Mouse (Mus musculus) cerebellum, postnatal 14 days (tissue): Measurements from ENCODE around the gene Mgat3.

Source experiments
- DNase-seq, 2 experiments: peaks; one replicate each; pipeline ENCODE4 v3.0.0; 2021; ENCODE audit warnings: mixed read lengths in 2 of 2

The Mgat3 gene

DNA sequence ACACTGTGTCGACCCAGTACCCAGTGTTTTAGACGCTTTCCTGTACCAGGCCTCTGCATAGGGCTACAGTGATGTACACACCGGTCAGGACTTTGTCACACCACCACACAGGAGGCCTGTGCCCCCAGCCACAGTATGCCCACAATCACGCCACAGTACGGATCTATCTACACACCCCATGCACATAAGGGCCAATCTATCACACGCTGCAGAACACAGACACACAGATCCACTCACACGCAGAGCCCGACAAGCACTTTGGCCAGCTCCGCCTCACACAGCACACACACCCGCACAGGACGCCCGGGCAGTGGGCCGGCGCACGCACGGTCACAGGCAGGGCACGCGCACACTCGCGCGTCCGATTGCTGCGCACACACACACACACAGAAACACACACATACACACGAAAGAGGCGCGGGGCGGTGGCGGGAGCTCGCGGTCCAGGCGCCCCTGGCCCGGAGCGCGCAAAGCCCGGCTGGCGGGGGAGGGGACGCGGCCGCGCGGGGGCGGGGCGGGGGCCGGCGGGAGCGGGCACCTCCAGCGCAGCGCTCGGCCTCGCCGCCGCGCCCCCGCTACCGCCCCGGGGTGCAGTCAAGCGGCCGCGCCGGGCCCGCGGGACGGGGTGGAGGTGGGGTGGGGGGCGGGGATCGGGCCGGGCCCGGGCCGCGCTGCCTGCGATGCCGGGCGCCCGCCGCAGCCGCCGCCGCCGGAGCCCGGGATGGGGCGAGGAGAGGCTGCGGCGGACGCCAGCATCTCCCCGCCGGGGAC, at the start of gene Mgat3:
TSS of gene Mgat3 (plus strand) at position 721 of the 771 bp plus-strand sequence.
- peak; percentile 81 to 82 for DNase-seq

DNA sequence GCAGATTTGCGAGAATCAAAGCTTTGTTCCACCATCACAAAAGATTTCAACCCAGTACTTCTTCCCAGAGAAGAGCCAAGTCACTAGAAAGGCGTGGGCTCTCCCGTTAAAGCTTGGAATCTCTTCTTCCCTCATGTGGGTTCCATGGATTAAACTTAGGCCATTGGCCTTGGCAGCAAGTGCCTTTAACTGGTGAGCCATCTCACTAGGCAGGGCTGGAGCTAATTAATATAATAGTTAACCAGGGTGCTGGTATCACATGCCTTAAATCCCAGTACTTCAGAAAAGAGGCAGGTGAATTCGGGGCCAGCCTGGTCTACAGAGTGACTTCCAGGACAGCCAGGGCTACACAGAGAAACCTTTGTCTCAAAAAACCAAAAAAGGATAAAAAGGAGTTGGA, 48.9 kb upstream of the Mgat3 start:
- no peak for DNase-seq

DNA sequence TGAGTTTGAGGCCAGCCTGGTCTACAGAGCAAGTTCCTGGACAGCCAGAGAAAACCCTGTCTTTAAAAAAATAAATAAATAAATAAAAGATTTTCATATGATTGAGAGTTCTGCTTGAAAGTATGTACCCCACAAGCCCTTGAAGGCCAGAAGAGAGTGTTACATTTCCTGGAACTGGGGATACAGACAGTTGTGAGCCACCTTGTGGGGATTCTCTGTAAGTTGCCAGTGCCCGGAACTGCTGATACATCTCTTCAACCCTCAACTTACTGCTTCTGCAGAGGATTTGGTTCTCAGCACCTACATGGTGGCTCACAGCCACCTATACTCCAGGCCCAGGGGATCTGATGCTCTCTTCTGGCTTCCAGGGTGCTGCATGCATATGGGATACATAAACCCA, 46.3 kb upstream of the Mgat3 start:
- peak in 1 of 2 experiments; percentile 18 for DNase-seq

DNA sequence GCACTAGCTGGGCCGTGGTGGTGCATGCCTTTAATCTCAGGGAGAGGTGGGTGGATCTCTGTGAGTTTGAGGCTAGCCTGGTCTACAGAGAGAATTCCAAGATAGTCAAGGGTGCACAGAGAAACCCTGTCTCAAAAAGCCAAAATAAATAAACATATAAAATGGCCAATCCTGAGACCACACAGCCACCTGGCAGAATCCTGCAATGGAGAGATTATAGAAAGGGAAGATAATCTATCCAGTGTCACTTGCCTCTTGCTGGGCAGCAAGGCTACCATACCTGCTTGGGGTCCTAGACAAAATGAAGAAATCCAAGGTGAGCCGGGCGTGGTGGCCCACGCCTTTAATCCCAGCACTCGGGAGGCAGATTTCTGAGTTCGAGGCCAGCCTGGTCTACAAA, 43.5 kb upstream of the Mgat3 start:
- DNase-seq, result no peak

DNA sequence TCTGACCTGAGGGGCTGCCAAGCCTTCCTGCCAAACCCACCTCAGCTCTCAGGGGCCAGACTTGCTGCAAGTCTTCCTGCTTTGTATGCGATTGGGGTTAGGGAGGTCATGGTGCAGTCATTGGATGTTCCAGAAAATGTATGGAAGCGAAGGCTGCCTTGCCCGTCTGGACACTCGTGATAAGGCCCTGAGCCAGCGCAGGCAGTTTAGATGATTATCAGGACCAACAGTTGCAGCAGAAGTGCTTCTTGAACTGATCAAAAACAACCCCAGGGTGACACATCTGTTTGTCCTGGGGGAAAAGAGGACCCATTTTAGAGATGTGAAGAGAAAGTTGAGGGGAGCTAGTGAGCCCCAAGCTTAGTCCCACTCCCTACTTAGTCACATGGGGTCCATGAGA, 42.8 kb upstream of the Mgat3 start:
- DNase-seq, result peak in 1 of 2 experiments; percentile 27

DNA sequence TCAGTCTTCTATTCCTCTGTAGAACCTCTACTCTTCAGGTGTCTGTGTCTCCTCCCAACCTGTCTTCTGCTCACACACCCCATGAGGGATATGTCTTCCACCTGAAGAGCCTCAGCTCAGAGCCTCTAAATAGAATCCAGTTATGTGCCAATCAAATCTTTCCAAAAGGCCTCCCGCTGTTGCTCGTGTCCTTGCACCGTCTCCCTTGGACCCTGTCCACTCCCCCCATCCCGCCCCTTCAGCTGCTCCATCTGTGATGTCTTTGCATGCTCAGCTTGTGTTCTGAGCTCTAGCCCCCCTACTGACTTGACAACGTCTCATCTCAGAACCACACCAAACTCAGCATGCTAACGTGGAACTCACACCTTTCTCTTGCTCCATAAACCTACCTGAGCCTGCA, 42.1 kb upstream of the Mgat3 start:
- DNase-seq, result peak; percentile 86 to 87

DNA sequence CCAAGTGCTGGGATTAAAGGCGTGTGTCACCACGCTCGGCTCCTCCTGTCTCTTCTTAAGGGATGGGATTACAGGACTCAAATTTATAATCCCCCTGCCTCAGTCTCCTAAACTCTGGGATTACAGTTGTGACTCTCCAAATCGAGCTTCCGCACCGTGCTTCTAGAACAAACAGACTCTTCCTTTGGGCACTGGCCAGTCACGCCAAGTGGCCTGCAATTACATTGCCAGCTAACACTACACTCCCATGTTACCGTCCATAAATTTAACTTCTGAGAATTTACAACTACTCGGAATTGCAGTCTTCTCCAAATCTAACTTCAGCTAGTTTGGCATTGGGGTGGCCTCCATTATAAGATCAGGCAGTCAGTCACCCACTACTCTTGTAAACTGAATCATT, 41.1 kb upstream of the Mgat3 start:
- DNase-seq, result peak; percentile 55 to 64

DNA sequence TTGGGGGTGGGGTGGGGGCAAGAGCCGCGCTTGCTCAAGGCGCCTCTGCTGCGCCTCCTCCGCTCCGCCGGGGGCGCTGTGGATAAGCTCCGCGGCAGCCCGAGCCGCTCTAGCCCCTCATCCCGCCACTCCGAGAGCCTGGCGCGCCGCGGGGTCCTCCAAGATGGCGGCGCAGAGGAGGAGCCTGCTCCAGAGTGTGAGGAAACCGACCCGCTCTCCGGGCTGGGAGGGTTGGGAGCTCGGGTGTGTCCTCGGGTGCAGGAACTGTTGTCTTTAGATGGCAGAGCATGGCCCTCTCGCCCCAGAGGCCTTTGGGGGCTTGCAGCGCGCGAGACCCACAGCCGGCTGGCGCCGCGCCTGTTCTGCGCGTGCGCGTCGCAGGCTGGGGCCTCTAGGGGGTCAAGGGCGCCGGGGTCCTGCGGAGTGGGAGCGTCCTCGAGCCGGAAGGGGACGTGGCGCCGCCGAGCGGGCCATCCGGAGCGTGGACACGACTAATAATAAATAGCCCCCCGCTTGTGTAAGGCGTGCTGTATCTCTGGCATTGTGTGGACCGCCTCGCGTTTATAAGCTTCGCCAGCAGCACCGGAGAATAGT, 40.4 kb upstream of the Mgat3 start, which contains the start of gene Tab1:
TSS of gene Tab1 (plus strand) at position 135 of the 594 bp plus-strand sequence.
- DNase-seq, result peak; percentile 95 to 96

DNA sequence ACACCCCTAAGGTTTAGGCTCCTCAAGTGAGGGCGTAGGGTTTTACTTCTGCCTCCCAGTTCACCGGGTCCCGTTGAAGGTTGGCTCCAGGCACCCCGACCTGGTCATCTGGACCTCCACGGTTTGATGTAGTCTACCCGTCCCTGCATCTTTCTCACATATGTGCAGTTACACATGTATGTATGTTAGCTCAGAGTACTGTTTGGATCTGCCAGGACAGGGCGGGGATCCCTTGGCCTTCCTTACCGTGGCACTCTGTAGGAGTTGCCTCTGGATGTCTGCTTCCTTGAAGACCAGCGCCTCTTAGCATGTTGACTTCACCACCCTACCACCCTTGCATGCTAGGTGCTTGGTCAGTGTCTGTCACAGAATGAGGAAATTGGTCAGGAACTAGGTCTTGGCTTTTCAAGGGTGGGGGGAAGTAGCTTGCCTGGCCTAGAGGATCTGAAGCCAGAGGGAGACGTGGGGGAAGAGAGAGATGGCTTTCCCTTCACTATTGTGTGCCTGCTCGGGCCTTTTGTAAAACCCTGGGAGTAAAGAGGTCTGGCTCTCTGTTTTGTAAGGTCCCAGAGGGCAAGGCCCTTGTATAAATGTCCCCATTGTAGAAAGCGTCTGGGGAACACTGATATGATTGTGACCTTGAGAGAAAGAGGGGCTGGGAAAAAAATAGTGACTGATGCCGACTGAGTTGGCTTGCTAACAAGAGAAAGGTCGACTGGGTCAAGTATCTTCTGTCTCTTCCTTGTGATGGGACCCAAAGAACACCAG, 39.7 kb upstream of the Mgat3 start:
- DNase-seq, result peak; percentile 44 to 46

DNA sequence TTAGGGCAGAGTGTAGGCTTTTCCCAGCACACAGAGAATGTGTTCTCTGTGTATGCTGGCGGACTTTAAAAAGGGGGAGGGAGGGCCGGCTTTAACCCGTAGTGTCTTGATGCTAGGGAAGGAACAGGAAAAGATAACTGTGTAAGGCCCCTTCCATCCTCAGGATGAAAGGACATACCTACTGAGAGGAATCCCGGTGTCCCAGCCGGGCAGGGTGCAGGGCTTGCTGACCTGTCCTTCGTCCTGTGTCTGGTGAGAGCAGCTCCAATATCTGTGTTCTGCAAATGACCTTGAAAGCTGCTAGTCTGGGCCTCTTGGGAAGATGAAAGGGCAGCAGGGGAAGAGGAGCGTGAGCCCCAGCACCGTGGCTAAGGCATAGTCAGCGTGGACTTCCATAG, 39.1 kb upstream of the Mgat3 start:
- DNase-seq, result no peak

DNA sequence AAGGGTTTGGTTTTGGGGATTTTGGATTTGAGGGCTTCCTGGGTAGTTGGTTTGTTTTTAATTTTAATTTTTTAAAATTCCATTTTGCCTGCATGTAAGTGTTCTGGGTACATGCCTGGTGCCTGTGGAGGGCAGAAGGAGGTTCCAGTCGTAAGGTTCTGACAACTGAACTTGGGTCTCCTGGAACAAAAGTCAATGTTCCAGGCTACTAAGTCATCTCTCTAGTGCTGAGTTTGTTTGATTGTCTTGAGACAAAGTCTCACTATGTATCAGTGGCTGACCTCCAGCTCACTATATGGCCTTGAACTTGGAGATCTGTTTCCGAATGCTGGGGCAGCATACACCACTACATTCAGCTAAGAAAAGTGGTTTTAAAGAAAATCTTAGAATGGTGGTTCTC, 38.0 kb upstream of the Mgat3 start:
- DNase-seq, result no peak

DNA sequence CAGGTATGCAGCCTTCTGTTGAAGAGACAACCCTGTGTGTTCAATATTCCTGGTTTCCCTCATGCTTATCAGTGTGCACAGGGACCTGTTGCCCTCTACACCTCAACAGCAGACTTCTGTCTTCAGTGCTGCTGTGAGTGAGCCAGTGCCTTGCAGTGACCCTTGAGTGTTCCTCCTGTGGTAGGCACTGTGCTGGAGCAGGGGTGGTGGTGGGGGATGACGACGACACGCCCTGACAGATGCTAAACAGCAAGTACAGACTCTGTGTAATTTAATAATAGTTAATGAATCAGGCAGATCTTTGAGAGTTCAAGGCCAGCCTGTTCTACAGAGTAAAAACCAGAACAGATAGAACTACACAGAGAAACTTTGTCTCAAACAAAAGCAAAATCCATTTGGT, 36.9 kb upstream of the Mgat3 start:
- DNase-seq, result no peak

DNA sequence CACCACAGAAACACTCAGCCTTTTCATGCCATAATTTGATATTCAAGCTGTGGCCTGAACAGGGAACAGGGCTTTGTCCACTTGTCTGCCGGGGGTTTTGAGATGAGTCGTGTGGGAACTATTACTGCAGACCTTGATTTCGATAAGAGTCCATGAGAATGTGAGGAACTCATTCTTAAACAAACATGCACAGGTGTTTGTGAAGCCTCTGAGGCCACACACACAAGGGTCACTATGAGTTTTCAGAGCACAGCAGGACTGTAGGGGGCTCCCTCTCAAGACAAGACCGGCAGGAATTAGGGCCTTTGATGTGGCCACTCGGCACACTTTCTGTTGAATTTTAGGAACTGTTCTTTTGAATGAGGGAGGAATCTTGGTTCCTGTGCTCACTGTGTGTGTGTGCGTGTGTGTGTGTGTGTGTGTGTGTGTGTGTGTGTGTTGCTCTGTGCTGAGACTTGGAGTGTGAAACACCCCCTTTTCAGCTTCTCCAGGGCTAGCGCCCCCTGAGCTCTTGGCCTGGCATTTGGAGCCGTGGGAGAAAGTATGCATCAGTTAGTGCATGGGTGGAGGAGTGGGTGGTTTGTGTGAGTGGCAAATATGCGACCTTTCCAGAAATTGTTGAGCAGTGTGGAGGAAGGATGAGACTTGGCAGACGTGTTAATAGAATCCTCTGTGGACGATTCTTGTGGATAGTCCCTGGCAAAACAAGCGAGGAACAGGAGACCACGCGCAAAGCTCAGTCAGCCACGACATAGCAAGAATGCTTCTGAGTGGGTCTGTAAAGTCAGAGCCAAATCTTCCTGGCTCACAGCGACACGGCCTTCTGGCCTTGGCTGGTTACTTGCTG, 35.4 kb upstream of the Mgat3 start:
- peak; percentile 44 to 57 for DNase-seq

DNA sequence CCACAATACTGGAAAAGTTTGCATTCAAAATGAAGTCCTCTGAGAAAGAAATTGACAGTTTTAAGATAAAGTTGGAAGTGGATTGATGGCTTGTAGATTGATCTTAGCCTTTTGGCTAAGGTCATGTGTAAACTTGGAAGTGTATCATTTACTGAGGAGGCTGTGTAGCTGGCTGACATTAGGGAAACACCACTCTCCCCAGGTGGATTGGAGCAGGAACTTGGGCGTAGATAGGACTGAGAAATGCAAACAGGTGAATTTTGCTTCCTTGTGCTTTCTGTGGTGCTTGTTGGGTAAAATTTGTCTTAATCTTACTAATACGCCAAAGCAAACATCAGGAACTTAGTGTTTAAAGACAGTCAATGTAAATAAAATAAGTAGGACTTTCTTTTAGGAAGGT, 33.2 kb upstream of the Mgat3 start:
- DNase-seq, result no peak

DNA sequence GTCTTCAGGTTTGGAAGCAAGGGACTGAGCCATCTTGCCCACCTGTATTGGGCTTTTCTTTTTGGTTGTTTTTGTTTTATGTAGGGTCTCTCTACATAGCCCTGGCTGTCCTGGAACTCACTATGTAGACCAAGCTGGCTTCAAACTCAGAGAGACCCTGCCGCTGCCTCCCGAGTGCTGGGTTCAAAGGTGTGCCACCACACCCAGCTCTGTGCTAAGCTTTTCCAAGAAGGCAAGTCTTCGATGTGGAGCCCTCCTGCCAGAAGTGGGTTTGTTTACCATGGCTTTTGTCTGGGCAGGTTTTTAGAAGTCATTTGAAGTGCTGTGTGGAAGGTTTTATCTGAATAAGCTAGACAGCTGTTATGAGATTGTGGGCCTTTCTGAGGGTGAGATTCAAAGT, 32.6 kb upstream of the Mgat3 start:
- no peak for DNase-seq

DNA sequence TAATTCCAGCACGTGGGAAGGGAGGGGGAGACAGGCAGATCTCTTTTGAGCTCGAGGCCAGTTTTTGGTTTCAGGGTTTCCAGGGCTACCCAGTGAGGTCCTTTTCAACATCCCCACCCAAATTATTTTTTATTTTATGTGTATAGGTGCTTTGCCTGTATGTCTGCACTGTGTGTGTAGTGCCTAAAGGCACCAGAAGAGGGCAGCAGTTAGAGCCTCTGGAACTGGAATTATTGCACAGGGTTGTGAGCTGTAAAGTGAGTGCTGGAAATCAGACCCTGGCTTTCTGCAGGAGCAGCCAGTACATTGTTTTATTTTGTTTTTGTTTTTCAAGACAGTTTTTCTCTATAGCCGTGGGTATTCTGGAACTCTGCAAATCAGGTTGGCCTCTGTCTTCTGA, 31.4 kb upstream of the Mgat3 start:
- DNase-seq, result peak in 1 of 2 experiments; percentile 55

DNA sequence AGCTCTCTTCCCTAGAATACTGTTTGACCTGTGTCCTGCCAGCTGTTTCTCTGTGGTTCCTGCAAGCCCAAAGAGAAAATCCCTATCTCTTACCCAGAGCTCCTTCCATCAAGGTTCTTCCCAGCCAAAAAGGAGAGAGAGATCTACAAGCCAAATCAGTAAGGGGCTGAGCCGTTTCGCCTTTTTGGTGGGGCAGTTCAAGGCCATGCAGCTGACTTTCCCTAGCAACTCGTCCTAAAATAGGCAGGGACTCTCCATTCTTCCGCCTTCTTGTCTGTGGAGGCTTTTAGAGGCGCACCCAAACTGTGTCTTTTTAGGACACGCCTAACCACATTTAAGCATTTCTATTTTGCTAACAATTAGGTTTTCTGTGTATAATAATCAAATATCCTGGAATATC, 29.8 kb upstream of the Mgat3 start:
- DNase-seq, result no peak

DNA sequence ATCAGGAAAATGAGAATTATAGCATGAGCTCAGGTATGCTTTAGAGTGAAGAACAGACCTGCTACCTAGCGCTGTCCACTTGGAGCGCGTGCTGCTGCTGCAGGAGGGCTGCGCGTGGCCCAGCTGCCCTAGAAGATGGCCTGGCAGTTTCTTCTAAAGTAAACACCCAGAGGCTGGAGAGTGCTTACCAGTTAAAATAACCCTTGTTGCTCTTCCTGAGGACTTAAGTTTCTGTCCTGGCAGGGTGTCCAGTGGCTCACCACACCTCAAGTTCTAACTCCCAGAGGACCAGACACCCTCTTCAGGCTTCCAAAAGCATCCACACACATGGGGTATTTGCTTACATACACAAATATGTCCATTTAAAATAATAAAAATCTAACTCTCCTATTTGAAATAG, 28.1 kb upstream of the Mgat3 start:
- no peak for DNase-seq

DNA sequence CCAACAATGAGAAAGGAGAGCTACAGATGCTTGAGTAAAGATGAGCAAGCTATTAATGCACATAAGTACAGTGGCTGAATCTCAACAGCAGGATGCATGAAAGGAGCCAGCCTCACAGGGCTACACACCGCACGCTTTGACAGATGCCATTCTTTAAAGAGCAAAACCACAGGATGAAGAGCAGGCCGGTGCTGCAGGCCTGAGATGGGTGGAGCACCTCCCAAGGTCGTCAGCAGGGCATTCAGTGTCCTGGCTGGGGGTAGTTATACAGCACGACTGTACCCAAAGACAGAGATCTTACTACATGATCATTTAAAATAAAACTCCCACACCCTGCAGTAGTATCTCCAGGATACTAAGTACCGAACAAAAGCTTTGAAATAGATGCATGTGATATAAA, 27.4 kb upstream of the Mgat3 start:
- no peak for DNase-seq

DNA sequence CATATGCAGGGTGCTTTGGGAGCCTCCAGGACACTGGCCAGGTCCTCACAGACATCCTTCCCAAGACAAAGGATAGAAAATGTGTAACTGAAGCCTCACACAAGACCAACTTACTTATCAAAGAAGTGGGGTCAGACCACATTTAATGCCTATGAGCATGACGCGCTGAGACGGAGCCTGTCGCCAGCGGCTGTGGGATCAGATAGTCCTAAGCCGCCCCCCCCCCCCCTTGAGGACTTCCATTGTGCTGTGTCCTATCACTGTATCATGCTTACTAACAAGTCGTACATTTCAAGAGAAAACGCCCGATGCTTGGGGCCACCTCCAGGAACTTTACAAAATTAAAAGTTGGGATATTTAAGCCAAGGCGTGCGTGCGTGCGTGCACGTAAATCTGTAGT, 26.4 kb upstream of the Mgat3 start:
- DNase-seq, result no peak

DNA sequence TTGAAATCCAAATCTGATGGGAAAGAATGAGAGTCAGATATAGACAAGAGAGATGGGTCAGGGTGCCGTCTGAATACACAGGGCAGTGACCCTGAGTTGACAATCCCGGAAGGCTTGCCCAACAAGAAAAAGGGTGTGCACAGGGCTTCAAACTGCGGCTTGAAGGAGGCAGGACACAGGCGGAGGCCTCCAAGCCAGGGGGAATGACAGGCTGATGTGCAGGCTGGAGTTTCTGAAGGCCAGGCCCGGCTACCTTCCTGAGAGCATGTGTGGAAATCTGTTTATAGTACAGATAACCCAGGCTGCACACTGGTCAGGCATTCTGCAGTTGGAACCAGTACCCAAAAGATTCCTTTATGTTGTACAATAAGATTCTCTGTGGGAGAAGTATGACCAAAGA, 26.0 kb upstream of the Mgat3 start:
- DNase-seq, result no peak

DNA sequence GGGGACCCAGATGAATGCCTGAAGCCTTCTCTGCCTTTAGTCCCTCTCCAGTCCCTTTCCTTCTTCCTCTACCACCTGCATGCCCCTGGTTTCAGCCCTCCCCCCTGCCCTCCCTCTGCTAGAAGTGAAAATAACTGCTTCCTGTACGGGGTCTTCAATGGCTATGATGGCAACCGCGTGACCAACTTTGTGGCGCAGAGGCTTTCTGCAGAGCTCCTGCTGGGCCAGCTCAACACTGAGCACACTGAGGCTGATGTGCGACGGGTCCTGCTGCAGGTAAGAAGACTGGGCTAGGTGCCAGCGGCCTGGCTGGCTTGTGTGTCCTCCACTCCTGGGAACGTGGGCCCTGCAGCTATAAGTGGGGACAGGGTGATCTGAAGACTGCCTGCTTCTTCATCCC, 25.0 kb upstream of the Mgat3 start:
- no peak for DNase-seq

DNA sequence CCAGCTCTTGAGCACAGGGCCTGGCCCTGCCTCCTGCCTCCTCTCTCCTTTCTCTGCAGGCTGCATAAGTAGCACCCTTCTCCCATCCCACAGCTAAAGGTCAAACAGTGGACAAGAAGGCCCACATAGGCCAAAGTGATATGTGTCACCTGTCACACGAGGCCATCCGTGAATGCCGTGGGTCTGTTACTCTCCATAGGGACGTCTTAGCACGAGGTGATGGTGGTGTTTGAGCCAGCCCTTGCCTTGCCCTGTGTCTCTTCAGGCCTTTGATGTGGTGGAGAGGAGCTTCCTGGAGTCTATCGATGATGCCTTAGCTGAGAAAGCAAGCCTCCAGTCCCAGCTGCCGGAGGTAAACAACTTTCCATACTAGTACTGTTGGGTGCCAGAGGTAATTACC, 24.0 kb upstream of the Mgat3 start:
- DNase-seq, result no peak
